Mouse (Mus musculus): ENCODE data around the gene Atp2c2.

DNA sequence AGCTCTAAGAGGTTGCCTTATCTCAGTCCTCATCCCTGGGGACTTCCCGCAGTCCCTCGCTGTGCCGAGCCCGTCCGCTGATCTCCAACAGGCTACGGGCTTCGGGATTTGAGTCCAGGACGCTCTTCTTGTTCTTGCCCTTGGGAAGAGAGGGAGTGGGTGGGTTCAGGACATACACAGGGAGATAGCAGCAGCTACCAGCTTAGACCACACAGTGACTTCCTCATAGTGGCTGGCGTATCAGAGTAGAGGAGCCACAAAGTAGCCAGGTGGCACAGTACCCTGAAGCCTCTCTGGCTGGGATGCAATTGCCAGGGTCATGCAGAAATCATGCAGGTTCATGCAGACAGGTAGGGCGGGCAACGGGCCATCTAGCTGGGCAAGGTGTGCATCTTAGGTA lies 61.9 kb downstream of the Atp2c2 start:
- TF ChIP-seq EP300 (optimal IDR thresholded peaks at IDR 0.05) (no peak), CTCF (IDR thresholded peaks at IDR 0.05; ENCODE audit: low read depth) (no peak)
